Mouse (Mus musculus) spleen, postnatal 10 days (tissue): Measurements from ENCODE around the gene BC048562.

Experiments
- DNase-seq, 2 experiments: peaks; one replicate each; pipeline ENCODE4 v3.0.0; 2021 to 2022; ENCODE audit warnings: low spot score in 2 of 2

Gene BC048562

DNA sequence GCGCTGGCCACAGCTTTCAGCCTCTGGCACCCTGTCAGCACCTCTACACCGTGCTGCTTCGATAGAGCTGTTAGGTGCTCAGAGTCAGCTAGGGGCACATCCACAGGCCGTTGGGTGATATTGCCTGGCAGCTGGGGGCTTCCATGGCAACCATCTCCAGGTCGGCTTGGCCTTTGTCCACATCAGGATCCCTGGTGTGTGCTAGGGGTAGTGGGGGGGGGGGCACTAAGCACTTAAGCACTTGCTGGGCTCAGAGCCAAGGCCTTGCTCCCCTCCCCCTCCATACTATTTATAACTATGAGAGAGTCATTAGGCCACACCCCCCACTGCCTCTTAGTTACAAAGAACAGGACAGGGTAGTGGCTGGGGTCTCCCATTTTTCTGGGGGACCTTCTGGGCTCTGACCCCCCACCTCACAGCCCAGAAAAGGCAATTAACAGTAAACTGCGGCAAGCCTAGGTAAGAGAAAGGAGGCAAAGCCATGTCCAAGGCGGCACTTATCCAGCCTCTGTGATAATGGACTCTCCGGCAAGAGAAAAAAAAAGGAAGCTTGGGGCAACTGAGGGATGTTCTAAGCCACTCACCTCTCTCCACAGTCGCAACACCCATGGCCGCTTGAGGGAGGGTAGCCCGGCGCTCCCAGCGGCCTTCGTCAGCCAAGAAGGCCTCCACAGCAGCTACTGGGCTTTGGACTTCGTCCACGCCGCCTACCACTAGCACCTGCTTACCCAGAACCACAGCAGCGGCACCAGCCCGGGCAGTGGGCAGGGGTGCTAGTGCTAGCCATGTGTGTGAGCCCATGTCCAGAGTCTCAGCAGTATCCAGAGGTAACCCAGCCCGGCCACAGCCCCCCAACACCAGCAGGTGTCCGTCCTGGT, 14.2 kb downstream of the BC048562 start:
- no peak for DNase-seq

GRCm38 (mm10) chr9:108451170-108451493, 14.8 kb downstream of the BC048562 start:
- no peak for DNase-seq

GRCm38 (mm10) chr9:108451519-108452160, 15.4 kb downstream of the BC048562 start:
- no peak for DNase-seq

DNA sequence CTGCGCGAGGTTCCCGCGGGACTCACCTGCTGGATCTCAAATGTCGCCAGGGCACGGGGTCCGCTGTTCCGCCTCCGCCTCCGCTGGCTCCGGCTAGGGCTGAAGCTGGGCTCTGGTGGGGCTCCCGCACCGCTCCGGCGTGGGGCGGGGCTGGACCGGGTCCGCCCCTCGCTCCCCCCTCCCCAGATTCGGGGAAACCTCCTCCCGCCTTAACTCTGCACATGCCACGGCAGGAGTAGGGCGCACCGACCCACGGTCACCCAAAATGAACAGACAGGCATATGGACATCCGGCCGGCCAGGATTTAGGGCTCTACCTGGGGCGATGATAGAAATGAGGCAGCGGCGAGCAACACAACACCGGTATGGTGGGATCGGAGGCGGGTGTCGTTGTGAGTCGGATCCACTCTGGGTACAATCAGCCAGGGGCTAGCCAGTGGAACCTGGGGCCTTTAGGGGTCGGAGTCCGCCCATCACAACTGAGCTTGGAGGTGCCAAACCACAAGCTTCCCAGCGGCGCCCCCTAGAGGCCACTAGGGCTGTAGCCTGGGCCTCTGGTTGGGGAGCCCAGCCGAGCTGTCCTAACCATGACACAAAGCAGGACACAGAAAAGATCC, 16.1 kb downstream of the BC048562 start:
- peak; percentile 89 to 95 for DNase-seq

GRCm38 (mm10) chr9:108452911-108453310, 16.6 kb downstream of the BC048562 start:
- DNase-seq: no peak

DNA sequence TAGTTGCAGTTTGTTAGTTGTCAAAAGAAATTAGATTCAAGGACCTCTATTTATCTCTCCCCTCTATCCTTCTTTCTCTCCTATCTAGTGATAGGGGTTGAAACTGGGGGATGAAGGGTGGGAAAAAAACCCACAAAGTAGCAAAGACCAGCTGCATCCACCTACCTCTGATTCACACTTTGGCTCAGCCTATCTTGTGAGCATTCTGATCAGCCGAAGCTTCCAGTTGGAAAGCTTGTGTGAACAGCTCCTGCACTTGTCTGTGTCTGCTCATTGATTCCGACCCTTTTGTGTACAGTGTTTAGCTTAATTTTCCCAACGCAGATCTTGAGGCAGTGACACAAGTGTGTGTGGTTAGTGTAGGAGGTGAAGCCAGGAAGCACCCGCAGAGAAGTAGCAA, 17.2 kb downstream of the BC048562 start:
- DNase-seq: no peak

- DNase-seq: no peak
Observed at GRCm38 (mm10) chr9:108454429-108454828, 18.1 kb downstream of the BC048562 start.

DNA sequence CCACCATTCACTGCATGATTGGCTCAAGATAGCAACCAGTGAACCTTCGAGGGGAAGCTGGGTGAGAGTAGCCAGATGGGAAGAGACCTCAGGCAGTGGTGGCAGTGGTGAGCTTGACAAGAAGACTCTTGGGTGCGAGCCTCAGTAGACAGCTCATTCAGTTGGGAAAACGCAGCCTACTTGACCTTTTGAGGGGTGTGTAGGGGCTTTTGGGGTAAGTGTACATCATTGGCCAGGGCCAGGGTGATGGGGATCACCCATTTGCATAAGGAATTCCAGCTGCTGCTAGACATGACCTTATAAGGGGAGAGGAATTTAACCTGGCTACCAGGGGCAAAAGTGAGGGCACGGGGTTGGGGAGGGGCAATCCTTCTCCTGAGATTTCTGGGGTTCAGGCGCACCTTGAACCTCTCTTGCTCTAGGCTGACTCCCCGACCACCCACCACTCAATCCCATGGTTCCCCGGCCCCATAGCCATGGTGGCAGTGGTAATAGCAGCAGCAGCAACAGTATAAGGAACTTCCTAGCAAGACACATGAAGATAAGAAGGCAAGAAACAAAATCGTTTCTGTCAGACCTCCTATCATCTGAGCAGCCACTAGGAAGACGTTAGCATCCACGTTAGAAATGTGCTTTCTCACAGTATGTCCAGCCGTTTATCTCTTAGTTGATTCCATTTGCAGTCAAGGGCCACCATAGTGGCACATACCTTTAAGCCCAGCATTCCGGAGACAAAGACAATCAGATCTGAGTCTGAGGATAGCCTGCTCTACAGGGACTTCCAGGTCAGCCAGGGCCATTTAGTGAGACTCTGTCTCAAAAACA, 19.7 kb downstream of the BC048562 start:
- DNase-seq: no peak

DNA sequence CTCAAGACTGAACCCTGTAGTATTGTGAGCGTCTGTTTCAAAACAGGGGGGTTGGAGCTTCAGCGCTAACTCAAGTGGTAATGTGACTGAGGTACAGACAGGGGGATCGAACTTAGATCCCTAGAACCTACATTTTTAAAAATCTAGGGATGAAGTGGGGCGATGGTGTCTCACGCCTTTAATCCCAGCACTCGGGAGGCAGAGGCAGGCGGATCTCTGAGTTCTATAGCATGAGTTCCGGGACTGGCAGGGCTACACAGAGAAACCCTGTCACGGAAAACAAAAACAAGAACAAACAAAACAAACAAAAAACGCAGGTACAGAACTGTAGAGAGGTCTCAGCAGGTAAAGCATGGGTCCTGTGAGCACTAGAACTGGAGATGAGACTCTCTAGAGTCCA, 20.7 kb downstream of the BC048562 start:
- DNase-seq: no peak

- no peak for DNase-seq
Observed at GRCm38 (mm10) chr9:108459939-108460318, 23.6 kb downstream of the BC048562 start.

DNA sequence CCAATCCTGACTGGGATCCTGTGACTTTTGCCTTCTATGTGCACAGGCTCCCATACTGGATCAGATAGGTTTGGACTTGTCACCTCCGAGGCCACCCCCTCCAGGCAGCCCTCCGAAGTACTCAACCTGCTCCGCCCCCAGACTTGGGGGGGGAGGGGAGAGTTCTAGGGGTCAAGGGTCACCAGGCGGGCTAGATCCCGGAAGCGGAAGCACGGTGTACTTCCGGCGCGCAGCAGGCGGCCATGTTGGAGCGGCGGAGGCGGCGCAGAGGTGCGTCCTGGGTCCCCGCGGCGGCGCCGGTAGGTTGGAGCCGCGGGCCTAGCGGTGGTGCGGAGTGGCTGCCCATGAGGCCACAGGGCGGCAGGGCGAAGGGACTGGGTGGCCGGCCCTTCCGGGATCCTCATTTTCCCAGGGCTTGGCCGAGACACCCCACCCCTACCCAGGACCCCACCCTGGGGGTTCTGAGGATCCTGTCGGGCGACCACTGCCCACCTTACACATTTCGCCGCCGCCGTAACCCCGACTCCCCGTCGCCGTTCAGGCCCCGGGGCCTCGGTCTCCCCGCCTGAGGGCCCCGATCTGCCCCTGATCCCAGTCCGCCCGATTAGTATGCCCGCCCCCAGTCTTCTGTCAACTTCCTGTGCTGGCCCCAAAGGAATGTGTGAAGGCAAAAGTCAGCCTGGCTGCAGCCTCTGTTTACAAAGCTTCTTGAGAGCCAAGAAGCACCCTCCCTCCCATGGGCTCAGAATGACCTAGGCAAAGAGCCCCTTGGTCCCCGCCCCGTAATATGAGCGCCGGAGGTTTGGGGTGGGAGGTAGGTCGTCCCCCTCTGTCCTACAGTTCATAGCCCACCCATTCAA, 24.3 kb downstream of the BC048562 start, which contains the start of gene Ccdc71:
Gene Ccdc71 (plus strand): TSS at position 209 of the 860 bp plus-strand sequence.
- peak; percentile 69 to 86 for DNase-seq

- DNase-seq: no peak
Observed at GRCm38 (mm10) chr9:108461181-108461631, 24.9 kb downstream of the BC048562 start, which contains the start of gene Klhdc8b. Gene Klhdc8b (minus strand): TSS chr9:108461581.

DNA sequence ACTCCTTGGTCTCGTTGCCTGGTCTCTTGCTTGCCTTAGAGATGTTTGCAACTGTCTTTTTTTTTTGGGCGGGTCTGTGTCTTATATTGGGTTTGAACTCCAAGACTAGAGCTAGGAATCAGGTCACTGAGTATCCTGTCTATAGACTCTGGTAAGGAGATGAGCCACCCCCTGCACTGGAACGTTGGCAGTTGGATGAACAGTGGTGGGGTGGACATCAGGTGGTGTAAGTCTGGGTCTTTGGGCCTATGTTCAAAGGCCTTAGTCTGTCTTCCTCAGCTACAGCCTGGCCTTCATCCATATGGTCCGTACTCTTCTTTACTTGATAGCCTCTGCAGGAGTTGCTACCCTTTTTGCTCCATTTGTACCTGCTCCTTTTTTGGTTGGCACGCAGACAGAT, 25.4 kb downstream of the BC048562 start:
- DNase-seq: no peak

DNA sequence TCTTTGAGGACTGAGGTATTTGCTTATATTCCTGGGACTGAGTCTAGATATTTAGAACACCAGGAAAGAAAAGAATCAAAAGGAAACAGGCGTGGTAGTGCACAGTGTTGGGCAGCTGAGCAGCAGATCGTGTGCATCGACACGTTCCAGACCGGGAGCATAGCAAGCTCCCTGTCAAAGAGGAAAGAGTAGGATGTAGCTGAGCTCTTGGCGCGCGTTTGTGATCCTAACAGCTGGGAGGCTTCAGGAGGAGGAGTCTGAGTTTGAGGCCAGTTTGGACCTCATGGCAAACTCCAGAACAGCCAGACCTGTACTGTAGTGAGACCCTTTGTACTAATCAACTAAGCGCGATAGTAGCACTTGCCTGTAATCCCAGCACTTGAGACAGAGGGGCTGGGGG, 25.9 kb downstream of the BC048562 start:
- no peak for DNase-seq

GRCm38 (mm10) chr9:108463713-108464112, 27.4 kb downstream of the BC048562 start:
- no peak for DNase-seq

- no peak for DNase-seq
Observed at GRCm38 (mm10) chr9:108466219-108466618, 29.9 kb downstream of the BC048562 start.

GRCm38 (mm10) chr9:108469430-108469829, 33.1 kb downstream of the BC048562 start:
- DNase-seq: no peak

- no peak for DNase-seq
Observed at GRCm38 (mm10) chr9:108469845-108470244, 33.6 kb downstream of the BC048562 start.

- no peak for DNase-seq
Observed at GRCm38 (mm10) chr9:108474528-108474927, 38.2 kb downstream of the BC048562 start.

DNA sequence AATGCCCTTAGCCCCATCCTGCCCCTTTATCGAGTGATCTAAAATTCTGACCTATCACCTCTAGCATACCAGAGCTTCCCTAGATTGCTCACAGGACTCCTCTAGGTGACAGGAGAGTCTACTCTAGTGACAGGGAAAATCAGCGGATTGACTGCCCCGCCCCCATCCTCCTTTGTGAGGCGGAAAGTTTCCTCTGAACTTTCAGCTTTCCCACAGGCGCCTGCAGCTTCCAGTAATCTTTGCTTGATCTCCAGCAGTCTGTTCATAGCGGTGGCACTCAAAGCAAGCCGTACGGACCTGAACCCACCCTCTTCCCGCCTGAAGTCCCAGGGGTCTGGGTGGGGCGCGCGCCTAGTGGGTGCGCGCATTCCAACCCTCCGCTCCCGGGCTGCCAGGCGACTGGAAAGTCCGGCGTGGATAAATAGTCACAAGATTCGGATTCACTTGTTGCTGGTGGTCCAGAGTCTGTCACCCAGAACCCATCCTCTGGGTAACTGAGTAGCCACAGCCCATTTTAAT, 42.4 kb downstream of the BC048562 start:
- DNase-seq: no peak

GRCm38 (mm10) chr9:108479241-108479640, 43.0 kb downstream of the BC048562 start:
- no peak for DNase-seq
